Mouse (Mus musculus) kidney, postnatal 10 days (tissue): ENCODE results near the gene Papola.
"Not testable (repeated sequence)": the region's sequence is repeated elsewhere in the genome, so short reads cannot be mapped to it uniquely, and the experiment has no call there.

Experiments
- DNase-seq: peaks from one replicate; pipeline ENCODE4 v3.0.0; 2021; ENCODE audit warnings: mixed read lengths

Gene Papola

DNA sequence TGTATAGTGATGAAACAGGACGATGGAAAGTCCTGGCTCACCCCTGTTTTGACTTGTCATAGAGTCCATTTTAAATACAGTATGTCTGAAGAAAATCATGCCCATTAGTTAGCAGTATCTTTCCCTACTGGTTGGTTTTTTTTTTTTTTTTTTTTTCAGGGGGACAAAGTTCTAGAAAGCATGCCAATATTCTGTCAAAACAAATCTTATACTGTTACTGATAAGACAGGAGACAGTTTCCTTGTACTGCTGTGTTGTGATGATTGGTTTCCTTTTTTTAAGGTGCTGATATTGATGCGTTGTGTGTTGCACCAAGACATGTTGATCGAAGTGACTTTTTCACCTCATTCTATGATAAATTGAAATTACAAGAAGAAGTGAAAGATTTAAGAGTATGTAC lies 21.7 kb downstream of the Papola start:
- no peak for DNase-seq

DNA sequence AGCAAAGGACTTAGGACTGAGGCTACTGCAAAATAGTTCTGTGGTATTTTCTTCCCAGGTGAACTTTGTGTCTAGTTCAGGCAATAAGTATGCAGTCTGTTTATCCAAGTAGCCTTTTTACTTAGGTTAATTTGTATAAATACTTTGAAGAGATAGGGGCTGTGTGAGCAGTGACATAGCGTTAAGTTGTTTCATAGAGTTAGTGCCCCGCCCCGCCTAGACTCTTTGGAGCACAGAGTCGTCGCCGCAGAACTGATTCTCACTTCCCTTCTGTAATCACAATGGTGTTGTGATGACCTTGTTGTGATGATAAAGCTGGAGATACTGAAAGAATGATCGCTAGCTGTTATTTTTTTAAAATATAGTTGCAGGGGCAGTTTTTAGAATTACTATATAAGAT lies 22.9 kb downstream of the Papola start:
- no peak for DNase-seq

DNA sequence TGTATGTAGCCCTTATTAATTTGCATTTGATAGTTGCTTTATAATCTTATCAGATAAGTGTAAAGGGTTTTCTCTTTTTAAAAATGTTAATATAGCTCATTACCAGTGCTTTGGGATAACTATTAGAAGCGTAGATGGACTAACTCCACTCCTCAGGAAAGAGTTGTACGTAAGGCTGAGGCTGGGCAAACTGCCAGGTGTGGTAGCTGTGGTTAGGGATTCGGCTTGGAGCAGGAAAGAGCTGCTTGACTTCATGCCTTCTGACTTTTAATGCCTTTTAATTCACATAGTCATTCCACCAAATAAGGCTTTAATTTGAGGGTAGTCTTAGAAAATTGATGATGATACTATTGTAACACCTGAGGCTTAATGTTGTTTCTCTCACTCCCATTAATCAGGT lies 24.5 kb downstream of the Papola start:
- peak; percentile 50 for DNase-seq

DNA sequence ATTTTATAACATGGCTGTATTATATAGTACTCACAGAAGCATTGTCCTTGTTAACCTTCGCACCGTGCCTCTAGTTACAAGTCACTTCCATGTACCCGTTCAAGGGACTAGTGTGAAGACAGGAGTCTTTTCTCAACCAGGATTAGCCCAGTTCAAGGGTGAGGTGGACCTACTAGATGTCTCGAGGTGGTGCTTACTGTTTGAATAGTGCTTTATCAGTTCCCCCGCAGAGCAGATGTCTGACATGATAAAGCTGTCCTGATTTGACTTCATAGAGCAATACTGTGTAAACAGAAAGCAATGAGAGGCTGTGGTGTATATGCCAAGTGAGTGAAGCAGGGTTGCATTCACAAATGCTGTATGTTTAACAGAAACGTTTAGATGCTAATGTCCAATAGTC lies 26.1 kb downstream of the Papola start:
- no peak for DNase-seq

DNA sequence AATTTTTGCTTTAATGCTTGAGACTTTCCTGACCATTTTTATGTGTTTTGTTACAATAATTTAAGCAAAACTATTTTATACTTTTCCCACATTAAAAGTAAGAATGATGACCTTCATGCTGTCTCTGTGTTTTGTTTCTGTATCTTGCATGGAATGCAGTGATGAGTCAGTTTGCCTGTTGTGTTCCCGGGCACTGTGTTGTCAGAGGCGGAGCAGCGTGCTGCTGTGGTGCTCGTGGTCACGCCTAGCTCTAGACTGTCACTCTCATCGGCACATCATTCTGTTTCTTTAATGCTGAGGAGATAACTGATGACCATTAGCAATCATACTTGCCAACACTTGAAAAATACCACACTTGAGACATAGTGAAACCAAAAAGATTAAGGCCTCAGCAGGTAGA lies 29.5 kb downstream of the Papola start:
- DNase-seq = no peak

DNA sequence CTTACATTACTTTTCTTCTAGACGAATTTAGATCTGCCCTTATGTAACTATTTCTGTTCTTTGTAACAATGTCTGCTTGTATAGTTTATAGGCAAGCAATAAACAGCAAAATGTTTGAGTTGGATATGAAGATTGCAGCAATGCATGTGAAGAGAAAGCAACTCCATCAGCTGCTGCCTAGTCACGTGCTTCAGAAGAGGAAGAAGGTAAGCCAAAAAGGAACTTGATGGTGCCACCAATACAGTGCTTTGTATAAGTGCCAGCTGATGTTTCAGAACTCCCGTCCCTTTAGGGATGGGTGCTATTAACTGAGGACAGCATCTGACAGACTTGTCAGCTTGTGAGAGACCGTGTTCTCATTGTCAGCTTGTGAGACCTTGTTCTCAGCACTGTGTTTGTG lies 39.0 kb downstream of the Papola start:
- DNase-seq = no peak

DNA sequence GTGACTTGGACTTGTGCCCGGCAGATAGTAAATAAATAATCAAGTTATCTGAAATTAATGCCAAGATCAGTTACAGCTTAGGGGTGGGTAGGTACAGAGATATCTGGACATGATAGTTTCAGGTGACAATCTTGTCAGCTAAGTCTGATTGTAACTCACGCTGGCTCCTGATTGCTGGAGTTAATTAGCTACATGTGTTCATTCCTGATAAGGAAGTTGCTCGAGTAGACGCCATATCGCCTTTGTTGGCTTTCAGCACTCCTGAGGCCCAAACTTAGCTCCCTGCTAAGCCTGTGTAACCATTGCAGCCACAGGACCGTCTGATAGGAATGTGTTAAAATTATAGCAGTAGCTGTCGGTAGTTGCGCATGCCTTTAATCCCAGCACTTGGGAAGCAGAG lies 40.2 kb downstream of the Papola start:
- no peak for DNase-seq

DNA sequence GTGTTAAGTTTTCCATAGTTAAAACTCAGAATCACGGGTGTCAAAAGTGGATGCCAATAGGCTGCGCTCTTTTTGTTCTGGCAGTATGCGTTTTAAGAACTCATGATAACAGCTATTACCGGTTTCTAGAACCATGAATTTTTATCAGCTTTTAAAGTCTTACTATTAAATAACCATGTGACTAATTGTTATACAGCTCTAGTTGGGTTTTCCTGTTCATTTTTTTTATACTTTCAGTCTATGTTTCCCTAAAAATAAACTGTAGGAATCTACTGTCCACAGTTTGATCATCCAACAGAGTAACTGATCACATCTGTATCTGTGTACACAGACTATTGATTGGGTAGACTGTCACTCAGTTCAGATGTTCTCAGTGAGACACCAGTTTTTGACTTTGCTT lies 40.8 kb downstream of the Papola start:
- no peak for DNase-seq

DNA sequence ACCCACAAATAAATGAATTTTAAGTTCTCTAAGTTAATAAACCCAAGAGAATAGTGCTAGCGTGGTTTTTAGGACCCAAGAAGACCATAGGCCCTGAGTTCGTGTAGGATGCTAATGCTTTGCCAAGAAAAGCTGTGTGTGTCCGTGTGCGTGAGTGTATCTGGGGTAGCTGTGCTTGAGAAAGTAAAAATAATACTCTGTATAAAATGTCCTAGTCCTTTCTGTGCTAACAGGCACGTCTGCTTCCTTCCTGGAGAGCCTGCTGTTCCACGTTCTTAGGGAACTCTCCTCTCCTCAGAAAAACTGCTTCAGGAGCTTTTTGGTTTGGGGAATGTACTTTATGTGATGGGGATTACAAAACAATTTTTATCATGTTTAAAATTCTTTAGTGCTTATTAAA lies 48.0 kb downstream of the Papola start:
- DNase-seq = no peak

DNA sequence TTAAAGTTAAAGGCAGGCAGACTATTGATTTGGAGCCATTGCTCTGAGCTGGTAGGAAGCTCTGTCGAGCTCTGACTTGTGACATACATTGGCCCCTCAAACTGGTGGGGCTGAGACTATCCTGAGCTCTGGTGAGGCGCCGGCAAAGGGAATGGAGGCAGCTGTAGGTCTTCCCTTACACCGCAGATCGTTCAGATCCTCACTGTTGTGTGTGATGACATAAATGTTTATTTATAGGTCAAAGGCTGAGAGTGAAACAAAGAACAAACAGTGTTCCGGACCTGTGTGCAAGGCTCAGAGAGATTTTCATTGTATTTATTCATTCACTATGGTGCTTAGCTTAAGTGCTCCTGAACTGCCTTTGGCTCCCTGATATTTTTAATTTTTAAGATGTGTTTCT lies 50.4 kb downstream of the Papola start:
- DNase-seq = no peak

DNA sequence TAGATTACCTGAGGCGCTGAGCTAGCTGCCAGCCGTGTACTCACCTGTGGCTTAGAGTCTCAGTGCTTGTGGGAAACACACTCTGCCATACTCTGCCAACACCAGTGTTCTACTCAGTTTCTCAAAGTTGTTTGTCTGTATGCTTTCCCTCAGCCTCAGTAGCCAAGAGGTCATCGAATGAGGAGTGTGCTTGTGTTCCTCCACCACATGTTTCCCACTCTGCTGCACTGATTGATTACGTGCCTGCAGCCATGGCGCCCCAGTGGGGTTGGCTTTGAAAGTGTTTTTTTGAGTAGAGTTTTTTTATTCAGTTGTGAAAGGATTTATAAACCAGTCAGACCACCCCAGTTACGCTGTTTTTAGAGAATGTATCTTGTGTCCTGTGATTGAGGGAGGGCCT lies 51.1 kb downstream of the Papola start:
- DNase-seq = no peak

DNA sequence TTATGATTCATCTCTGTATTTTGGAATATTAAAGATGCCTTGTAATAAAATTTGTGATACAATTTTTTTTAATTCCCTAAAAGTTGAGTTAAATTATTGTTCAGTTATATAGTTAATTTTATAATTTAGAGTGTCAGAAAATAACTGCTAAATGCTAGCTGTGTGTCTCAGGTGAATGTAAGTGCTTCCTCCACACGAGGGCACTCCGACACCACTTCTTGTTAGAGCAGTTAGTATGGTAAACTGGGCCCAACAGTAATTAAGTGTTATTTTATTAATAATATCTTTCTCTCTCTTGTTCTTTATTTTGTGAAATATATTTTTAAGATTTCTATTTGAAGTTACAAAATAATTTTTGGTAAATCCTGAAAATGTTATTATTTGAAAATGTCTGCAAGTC lies 51.7 kb downstream of the Papola start:
- peak; percentile 71 for DNase-seq

DNA sequence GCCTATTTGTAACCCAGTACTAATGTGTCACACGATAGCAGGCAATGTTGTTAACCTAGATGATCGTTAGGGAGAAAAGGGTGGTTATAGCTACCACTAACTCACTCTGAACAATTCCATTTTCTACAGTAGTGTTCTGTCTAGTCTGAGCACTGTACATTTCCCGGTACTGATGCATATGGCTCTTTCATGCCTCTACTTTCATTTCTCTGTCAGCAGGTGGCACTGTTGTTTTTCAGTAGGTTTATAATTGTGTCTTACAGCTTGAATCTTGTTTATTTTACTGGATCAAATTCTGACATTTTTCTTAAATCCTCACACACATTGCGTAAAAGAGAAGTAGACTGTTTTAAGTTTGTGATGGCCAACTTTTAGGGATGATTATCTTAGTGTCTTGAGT lies 54.6 kb downstream of the Papola start:
- no peak for DNase-seq

DNA sequence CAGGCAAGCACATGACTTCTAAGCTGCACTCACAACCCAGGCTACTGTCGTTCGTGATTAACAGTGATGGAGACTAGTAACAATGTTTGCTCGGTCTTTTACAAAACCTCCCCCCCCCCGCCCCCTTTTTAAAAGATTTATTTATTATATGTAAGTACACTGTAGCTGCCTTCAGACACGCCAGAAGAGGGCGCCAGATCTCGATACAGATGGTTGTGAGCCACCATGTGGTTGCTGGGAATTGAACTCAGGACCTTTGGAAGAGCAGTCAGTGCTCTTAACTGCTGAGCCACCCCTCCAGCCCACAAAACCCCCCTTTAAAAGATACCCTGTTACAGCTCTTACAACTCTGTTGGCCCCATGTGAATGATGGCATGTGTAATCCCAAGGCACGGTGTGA lies 56.1 kb downstream of the Papola start:
- DNase-seq = not testable (repeated sequence)

DNA sequence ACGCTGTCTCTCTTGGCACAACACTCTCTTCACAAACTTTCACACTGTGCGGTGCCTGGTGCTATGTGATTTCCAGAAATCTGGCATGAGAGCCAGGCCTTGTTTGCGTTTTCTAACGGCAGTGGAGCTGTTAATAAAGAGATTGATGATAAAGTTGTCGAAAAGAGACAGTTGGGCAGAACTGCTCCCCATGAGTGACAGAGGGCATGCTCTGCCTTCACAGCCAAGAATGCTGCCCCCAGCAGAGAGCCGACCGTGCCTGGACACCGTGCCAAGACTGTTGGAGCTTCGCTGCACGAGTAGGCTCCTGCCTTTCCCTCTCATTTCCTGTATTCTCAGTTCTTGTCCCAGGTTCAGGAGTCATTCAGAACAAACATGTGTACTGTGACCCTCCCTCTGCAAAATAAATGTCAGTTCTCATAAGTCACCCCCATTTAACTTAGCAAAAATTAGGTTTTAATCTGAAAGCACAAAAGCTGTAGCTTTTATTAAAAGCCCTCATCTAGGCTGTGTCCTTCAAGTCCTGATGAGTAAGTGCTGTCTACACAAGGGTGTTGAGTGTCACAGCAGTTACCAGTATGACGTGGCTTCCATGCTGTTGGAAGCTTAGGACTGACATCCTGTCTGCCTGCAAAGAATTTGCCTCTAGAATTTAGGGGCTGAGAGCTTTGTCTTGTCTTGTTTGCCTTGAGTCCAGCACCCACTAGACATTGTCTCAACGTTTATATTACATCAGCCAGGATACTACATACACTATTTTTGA lies 58.9 kb downstream of the Papola start:
- peak; percentile 39 for DNase-seq

DNA sequence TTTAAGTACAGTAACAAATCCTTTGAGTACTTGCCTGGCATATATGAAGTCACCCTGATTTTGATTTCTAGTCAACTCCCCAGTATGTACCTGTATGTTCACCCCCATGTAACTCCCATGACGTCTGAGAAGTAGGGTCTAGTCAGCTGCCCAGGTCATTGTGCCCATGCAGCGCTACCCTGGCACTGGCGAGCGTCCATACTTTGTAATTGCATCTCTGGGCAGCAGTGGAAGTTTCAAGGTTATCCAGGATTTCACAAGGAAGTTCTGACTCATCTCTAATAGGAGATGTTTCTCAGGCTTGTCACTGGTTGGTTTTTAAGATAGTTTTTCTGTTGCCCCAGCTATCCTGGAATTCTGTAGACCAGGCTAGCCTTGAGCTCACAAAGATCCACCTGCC lies 59.9 kb downstream of the Papola start:
- no peak for DNase-seq

DNA sequence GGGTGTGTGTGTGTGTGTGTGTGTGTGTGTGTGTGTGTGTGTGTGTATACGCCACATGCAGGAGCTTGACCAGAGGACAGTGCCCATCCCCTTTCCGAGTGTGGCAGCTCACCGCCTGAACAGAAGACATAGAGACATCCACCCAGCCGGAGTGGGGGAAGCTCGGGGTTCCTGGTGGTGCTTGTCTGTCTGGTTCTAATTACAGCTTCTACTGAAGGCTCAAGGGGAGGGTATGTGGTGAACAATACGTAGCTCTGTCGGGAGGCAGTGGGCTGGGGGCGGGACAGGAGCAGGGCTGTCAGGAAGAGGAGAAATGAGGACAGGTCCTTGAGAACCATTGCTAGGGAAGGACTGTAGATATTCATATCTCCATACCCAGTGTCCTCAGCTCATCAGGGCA lies 64.6 kb downstream of the Papola start:
- no peak for DNase-seq

DNA sequence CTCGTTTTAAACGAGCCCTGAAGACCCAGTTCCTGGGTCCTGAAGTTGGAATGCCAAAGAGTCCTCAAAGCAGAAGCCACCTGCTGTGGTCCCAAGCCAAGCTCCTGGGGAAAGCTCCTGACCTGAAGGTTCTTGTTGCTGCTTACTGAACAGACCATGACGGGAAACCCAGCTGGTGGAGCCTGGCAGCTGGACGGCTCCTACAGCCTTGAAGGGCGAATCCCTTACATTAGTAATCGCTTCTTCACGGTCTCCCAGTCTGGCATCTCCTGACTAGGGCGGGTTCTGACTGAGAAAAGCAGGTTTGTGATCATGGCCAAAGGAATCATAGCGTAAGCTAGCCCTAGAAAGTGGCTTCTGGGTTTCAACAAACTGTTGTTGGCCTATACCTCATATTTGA lies 66.2 kb downstream of the Papola start:
- DNase-seq = no peak

DNA sequence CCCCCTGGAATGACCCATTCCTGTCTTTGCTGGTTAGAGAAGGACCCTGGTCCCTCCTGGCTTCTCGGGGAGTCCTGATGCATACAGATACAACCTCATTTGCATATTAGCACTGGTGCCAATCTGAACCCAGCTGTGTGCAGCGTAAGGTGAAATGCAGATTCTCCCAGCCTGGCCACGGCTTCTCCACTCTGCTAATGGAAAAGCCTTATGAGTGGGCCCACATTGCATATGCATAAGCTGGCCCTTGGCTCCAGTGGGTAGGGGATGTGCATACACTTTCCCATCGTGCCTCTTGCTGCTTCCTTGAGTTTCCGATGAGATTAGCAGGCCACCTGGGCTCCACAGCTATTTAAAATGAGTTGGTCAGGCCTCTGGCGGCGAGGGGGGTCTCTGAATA lies 68.3 kb downstream of the Papola start:
- DNase-seq = no peak

DNA sequence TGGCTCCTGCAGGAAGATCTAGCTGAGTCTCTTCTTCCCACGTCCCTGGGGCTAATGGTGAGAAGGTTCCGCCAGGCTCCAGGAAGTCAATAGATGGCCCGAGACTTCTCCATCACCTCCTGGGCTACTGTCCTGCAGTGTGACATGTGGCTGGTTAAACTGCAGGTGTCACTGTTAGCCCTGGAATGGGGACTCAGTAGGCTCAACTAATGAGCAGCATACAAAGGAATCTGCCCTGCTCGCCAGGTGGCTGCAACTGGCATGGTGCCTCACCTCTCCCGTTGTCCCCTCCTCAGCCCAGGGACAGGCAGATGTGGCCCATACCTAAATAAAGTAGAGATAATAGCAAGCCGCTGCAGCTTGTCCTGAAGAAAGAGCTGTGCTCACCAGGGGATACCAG lies 70.1 kb downstream of the Papola start:
- DNase-seq = peak; percentile 48

DNA sequence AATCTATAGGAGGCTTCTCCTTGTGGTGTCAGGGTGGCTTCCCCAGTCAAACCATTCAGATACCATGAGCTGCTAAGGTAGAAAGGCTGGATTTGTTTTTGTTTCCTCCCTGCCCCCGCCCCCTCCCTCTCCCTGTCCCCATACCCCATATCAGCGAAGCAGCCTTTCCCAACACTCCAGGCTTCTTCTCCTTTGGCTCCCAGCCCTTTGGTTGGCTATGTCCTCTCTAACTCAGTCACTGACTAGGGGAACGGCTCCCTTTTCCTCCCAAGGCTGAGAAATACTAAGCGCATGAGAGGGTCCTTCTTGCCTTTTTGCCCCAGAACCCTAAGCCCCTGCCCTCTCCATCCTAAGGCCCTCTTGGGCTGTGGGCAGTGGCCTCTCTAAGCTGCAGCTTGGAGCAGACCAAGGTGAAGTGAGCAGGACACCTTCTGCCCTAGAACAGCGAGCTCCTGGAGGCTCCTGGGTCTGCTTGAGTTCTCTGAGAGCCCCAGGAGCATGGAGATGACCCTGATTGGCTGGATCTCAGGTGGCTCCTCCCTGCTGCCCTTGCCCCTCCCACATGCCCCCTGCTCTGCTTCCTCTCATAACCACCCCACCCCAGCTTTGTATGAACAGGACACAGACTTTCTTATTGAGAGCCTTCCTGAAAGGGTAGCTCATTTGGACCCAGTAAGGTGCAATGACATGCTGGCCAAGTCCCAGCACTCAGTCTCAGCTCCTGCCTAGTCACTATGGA lies 73.6 kb downstream of the Papola start:
- no peak for DNase-seq

DNA sequence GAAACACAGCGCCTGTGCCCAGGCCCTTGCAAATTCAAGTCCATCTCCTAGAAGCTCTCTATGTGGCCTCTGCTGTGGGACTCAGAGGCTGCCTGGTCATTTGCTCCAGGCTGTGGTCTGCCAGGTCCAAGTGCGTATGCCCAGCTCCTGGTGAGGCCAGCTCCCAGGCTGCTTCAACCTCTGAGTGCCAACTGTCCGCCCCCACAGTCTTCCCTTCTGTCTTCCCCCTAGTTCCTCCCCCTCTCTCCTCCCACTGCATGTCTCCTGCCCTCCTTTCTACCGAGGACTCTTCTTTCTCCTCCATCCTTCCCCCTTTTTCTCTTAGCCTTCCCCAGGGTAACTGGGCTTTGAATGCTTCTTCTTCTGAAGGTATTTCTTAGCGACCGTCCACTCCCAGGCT lies 77.6 kb downstream of the Papola start:
- no peak for DNase-seq

DNA sequence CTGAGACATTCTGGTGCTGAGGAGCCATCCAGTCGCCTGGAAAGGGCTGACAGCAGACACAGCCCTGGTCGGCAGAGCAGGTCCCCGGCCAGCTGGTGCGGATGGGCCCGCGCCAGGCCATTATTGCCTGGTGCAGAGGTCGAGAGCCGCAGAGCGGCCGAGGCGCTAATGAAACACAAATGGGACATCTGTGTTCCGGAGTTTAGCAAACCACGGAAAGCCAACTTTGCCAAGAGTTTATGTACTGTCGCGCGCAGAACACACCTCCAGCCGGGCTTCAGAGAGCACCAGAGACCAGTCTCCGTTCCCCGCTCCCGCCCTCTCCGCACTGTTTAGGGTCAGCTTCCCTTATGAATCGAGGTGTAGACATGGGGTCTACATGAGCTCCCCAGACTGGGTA lies 78.1 kb downstream of the Papola start:
- peak; percentile 65 for DNase-seq

DNA sequence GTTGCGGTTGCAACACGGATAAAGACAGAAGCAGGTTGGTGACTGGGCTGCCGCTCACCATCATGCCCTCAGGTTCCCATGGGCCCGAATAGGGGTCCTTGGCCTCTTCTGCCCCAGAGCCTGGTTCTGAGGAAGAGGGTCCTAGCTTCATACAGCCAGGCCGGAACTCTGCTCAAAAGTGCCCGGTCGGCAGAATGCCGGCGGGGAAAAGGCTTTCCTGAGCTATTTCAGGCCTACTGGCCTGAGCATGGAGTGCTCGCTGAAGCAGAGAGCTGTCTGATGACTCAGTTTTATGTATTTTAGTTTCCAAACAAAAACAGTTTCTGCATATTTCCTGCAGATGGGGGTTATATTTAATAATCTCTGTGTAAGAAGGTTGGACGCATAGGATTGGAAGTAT lies 78.9 kb downstream of the Papola start:
- no peak for DNase-seq

DNA sequence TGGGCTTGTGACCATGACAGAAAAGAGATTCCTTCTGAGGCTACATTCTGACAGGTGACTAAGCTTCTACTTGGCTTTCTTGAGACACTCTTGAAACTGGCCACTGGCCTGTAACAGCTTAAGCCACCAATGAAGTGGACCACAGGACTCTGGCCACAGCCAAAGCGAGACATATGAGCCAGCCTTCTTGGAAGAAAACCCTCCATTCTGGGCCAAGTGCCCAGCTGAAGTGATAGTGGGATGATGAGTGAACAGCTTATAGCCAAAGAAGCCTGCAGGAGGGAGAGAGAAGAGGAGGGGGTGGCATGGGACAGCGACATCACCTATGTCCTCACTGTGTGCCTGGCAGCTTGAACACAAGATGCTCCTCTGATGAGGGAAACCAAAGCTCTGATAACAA lies 83.2 kb downstream of the Papola start:
- no peak for DNase-seq
